Mouse (Mus musculus) G1E (cell line): Measurements from ENCODE around the gene Rgs19. TPM values are rescaled to one million over a fixed set of nuclear protein-coding genes. Genes with fewer than 3 reads are reported as not detected.
A peak's percentile ranks its signal among the peaks of the same experiment; 100 is the strongest.

ENCODE experiments used
- ATAC-seq: 2 replicates; pipeline ENCODE4 v1.8.0; 2016; ENCODE audit warnings: mild to moderate bottlenecking; ENCODE audit not compliant: insufficient number of reproducible peaks, poor library complexity, low FRiP score, severe bottlenecking; ENCODE audit errors: extremely low read depth
- DNase-seq: peaks from one replicate; pipeline ENCODE4 v3.0.0; 2012; ENCODE audit warnings: low spot score
- H3K27me3 ChIP-seq: 2 replicates; pipeline ENCODE4 v1.6.1; 2012; ENCODE audit warnings: mild to moderate bottlenecking, low read length, inconsistent platforms; ENCODE audit not compliant: insufficient read depth
- H3K36me3 ChIP-seq: replicated peaks from 2 replicates; pipeline ENCODE3; 2012; ENCODE audit warnings: mild to moderate bottlenecking, inconsistent platforms
- H3K4me1 ChIP-seq: 2 replicates; pipeline ENCODE4 v1.6.1; 2012; ENCODE audit warnings: low read depth, low read length, inconsistent platforms, mixed read lengths; ENCODE audit not compliant: insufficient read depth
- H3K4me3 ChIP-seq: 2 replicates; pipeline ENCODE4 v1.5.1; 2012; ENCODE audit warnings: low read depth, mild to moderate bottlenecking, inconsistent platforms, low read length, moderate library complexity, mixed read lengths
- H3K9me3 ChIP-seq: replicated peaks from 2 replicates; pipeline ENCODE4 v1.6.1; 2012; ENCODE audit warnings: inconsistent platforms
- CTCF ChIP-seq: IDR thresholded peaks from 2 replicates; pipeline ENCODE4 v1.5.1; 2012; ENCODE audit warnings: low read depth, low read length, inconsistent platforms, mixed read lengths
- GATA1 ChIP-seq: IDR thresholded peaks from 2 replicates; pipeline ENCODE4 v1.6.1; 2012; ENCODE audit warnings: borderline replicate concordance, low read length, inconsistent platforms, mixed read lengths
- GATA2 ChIP-seq: IDR thresholded peaks from 2 replicates; pipeline ENCODE4 v1.6.1; 2012; ENCODE audit warnings: low read depth, low read length, inconsistent platforms, borderline replicate concordance
- POLR2AphosphoS5 ChIP-seq: IDR thresholded peaks from 2 replicates; pipeline ENCODE4 v1.6.1; 2012; ENCODE audit warnings: low read depth, low read length, inconsistent platforms; ENCODE audit not compliant: insufficient replicate concordance
- TAL1 ChIP-seq: conservative IDR thresholded peaks from 2 replicates; pipeline ENCODE4 v1.6.1; 2012; ENCODE audit warnings: low read depth, low read length, inconsistent platforms, mixed read lengths
- polyA plus RNA-seq: library from polyadenylated mRNA; stranded (reverse); fragments of >175 nt; gene quantifications from 2 replicates; pipeline ENCODE4 v1.2.3, GENCODE M21; 2012
- total RNA-seq, 2 experiments: library from RNA; stranded (forward) in 1 of 2; stranded (reverse) in 1 of 2; fragments of 200-1000 nt in 1 of 2; fragments of >200 nt in 1 of 2; fragmentation: Nextera tagmentation in 1 of 2; gene quantifications; 2 replicates each; pipeline ENCODE4 v1.2.3; 2014 to 2017

Gene Rgs19
- total and polyA plus RNA-seq, 3 experiments, result 52.2 to 62.5 (median 52.4) TPM

DNA sequence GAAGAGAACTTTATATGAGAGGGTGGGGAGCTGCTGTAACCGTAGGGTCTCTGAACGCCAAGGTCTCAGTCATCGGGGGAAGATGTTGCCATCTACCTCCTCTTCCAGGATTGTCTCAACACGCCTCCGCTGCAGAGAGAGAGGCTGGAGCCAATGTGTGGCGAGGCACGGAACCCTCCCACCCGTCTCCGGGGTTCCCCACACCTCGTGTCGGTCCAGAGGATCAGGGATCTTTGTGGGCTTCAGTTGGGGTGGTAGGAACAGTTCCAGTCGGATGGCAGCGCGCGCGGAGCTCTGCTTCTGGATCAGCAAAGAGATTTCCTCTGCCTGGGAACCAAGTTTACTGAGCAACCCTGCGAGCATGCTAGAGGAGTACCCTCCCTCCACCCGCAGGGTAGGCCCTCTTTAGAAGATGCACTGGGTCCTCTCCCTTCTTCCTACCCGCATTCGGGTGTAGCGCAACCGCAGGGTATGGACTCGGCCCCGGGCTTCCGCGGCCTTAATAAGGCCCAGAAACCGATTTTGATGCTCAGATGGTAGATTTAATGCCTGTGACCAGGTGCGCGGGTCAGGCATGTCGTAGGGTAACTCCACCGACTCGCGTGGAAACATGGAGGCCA is 3.1 kb upstream of the Rgs19 start:
- ATAC-seq (no peak), DNase-seq (no peak)
- Histone ChIP-seq H3K4me1 (peaks cover 26% of the 10 kb centered on the region), H3K9me3 (no peaks in the 10 kb centered on the region), H3K36me3 (peaks cover 4% of the 10 kb centered on the region), H3K27me3 (peaks cover 38% of the 10 kb centered on the region), H3K4me3 (no peak overlapping the region)
- TF ChIP-seq GATA2 (no peak), GATA1 (no peak), CTCF (no peak), TAL1 (no peak), POLR2AphosphoS5 (no peak)

GRCm38 (mm10) chr2:181695776-181696175 is 2.0 kb upstream of the Rgs19 start:
- ATAC-seq (no peak), DNase-seq (no peak)
- TF ChIP-seq TAL1 (no peak), GATA1 (no peak), CTCF (no peak), GATA2 (no peak), POLR2AphosphoS5 (no peak)
- no peak overlapping the region for H3K4me3 ChIP-seq
- peaks cover 15% of the 10 kb centered on the region for H3K36me3 ChIP-seq
- H3K9me3 ChIP-seq, result no peaks in the 10 kb centered on the region
- peaks cover 32% of the 10 kb centered on the region for H3K4me1 ChIP-seq
- H3K27me3 ChIP-seq, result peaks cover 38% of the 10 kb centered on the region

GRCm38 (mm10) chr2:181694581-181694980 is 804 bp upstream of the Rgs19 start:
- ATAC-seq (no peak), DNase-seq (no peak)
- Histone ChIP-seq H3K36me3 (peaks cover 27% of the 10 kb centered on the region), H3K27me3 (peaks cover 38% of the 10 kb centered on the region), H3K4me1 (peaks cover 32% of the 10 kb centered on the region), H3K9me3 (no peaks in the 10 kb centered on the region), H3K4me3 (no peak overlapping the region)
- TF ChIP-seq GATA2 (no peak), TAL1 (no peak), POLR2AphosphoS5 (no peak), GATA1 (no peak), CTCF (no peak)

DNA sequence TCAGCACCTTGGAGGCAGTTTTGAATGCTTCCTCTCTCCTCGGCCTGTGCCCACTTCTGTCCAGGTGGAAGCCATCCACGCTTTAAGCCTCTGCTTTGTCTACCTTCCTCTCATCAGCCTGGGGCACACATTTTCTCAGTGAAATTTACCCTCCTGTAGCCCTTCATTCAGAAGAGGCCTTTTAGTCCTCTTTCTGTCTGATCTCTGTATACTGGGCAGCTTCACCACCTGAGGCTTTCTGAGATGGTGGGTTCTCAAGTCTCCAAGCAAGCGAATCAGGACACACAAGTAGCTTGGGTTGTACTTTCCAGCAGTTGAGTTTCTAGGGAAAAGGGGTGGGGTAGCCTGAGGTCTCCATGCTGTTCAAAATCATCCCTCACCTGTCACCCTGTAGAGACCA is 1.5 kb downstream of the Rgs19 start:
- H3K9me3 ChIP-seq, result no peaks in the 10 kb centered on the region
- ATAC-seq (no peak), DNase-seq (no peak)
- H3K27me3 ChIP-seq, result peaks cover 38% of the 10 kb centered on the region
- no peak overlapping the region; the same call in 1 of the 2 replicates for H3K4me3 ChIP-seq
- peaks cover 36% of the 10 kb centered on the region for H3K4me1 ChIP-seq
- H3K36me3 ChIP-seq, result peaks cover 49% of the 10 kb centered on the region
- TF ChIP-seq CTCF, result no peak
- TF ChIP-seq POLR2AphosphoS5, result no peak
- no peak for TF ChIP-seq TAL1
- no peak for TF ChIP-seq GATA2
- TF ChIP-seq GATA1, result no peak

DNA sequence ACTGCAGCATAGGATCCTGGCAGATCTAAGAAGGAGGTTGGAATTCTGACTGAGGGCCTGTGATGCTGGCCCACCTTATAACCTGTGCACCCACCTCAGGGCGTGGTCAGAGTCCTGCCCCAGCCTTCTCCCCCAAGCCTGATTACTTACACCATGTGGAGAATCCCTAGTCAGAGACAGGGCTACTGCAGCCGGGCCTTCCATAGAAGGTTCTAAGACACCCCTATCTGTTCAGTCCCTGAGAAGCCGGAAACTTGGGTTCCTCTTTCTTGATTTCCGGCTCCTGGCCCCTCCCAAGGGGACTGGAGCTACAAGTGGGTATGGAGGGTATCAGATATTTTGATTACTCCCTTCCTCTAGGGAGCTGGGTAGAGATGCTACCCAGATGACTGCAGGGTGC is 2.2 kb downstream of the Rgs19 start:
- no peak for TF ChIP-seq GATA1
- TF ChIP-seq CTCF, result no peak
- TF ChIP-seq TAL1, result no peak
- no peak for TF ChIP-seq POLR2AphosphoS5
- TF ChIP-seq GATA2, result no peak
- H3K27me3 ChIP-seq, result peaks cover 32% of the 10 kb centered on the region
- peak; percentile 36; the same call in 1 of the 2 replicates for ATAC-seq
- H3K36me3 ChIP-seq, result peaks cover 56% of the 10 kb centered on the region
- H3K4me1 ChIP-seq, result peaks cover 36% of the 10 kb centered on the region
- peak; percentile 51 for DNase-seq
- peak overlapping the region; percentile 28; the same call in 1 of the 2 replicates for H3K4me3 ChIP-seq
- no peaks in the 10 kb centered on the region for H3K9me3 ChIP-seq

- TF ChIP-seq TAL1, result no peak
- H3K4me1 ChIP-seq, result peaks cover 36% of the 10 kb centered on the region
- no peaks in the 10 kb centered on the region for H3K9me3 ChIP-seq
- H3K36me3 ChIP-seq, result peaks cover 58% of the 10 kb centered on the region
- ATAC-seq, result no peak
- H3K4me3 ChIP-seq, result no peak overlapping the region; the same call in 1 of the 2 replicates
- no peak for DNase-seq
- peaks cover 34% of the 10 kb centered on the region for H3K27me3 ChIP-seq
Measured at GRCm38 (mm10) chr2:181691083-181691482, 2.7 kb downstream of the Rgs19 start.

DNA sequence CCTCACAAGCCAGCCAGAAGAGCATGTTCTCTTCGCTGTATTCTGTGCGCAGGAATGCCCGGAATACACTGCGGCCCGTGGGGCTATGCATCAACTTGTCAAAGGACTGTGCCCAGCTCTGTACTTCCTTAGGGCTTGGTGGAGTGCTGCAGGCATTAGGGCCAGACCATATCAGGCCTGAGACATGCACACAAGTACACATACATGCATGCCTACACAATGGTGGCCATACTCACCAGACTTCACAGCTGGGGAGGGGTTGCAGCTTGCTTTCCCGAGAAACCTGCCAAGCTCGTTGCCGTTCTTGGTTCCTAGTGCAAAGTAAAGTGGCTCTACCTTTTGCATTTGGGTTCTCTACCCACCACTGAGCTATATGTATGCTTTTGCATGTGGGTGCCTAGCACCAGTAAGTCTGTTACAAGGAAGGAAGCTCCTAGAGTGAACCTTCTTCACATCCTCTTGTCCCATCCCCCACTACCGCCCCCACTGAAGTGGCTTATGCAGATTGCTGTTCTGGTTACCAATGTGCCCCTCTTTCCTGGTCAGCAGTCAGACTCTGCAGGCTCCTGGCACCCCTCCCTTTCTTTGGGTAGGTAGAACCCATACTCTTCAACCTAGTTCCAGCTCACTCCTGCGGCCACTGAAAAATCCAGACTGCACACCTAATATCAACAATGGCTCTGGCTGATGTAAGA is 4.2 kb downstream of the Rgs19 start:
- Histone ChIP-seq H3K36me3 (peaks cover 58% of the 10 kb centered on the region), H3K4me1 (peaks cover 36% of the 10 kb centered on the region), H3K9me3 (no peaks in the 10 kb centered on the region), H3K27me3 (peaks cover 31% of the 10 kb centered on the region), H3K4me3 (no peak overlapping the region)
- ATAC-seq (no peak), DNase-seq (no peak)
- no peak for TF ChIP-seq CTCF
- TF ChIP-seq POLR2AphosphoS5, result no peak
- TF ChIP-seq GATA2, result no peak
- TF ChIP-seq TAL1, result no peak
- no peak for TF ChIP-seq GATA1
